Mouse (Mus musculus): Measurements from ENCODE around the gene Mip.
"Not testable (repeated sequence)": the region's sequence is repeated elsewhere in the genome, so short reads cannot be mapped to it uniquely, and the experiment has no call there.

Mip gene

GRCm38 (mm10) chr10:128210954-128211353 is 14.7 kb upstream of the Mip start:
- in situ Hi-C loops (cut with MboI, MseI), result no loop called here

- in situ Hi-C loops (cut with MboI, MseI), result no loop called here
Observed at GRCm38 (mm10) chr10:128211390-128212108, 14.1 kb upstream of the Mip start, which contains the start of gene Spryd4. TSS of gene Spryd4 (minus strand) at chr10:128211807.

- in situ Hi-C loops (cut with MboI, MseI), result no loop called here
Observed at GRCm38 (mm10) chr10:128212148-128212547, 13.5 kb upstream of the Mip start.

DNA sequence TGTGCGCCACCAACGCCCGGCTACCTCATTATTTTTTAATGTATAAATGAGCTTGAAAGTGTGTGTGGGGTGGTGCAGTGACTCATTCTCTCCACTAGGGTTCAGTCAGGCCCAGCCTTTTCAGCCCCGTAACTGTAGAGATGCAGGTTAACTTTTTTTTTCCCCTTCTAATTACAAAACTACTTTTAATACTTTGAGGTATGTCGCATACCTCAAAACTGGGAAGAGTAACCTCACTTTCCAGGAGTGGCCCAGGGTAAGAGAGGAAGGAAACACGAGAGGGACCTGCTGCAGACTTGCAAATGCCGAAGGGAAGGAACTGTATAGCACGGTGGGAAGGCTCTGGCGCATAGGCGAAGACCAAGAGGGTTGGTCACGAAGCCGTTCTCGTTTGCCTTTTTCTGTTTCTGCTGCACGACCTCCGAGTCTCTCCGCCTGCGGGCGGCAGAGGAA is 12.7 kb upstream of the Mip start:
- in situ Hi-C loops (cut with MboI, MseI), result no loop called here

DNA sequence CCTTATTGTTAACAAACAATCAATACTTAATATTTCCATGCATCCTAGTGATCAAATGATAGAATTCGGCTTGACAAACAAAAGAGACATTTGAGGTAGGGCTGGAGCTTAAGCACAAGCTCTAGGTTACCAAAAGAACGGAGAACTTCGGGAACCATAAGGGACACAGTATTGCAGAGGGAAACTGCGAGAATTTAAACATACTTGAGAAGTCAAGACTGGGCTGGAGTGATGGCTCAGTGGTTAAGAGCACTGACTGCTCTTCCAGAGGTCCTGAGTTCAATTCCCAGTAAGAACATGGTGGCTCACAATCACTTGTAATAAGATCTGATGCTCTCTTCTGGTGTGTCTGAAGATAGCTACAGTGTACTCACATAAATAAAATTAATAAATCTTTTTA is 11.5 kb upstream of the Mip start:
- in situ Hi-C loops (cut with MboI, MseI), result not testable (repeated sequence)

- in situ Hi-C loops (cut with MboI, MseI), result no loop called here
Observed at GRCm38 (mm10) chr10:128214981-128215380, 10.7 kb upstream of the Mip start.

GRCm38 (mm10) chr10:128218387-128219117 is 7.1 kb upstream of the Mip start:
- in situ Hi-C loops (cut with MboI, MseI), result no loop called here

- in situ Hi-C loops (cut with MboI, MseI), result no loop called here
Observed at GRCm38 (mm10) chr10:128221533-128222286, 3.9 kb upstream of the Mip start.

- in situ Hi-C loops (cut with MboI, MseI), result no loop called here
Observed at GRCm38 (mm10) chr10:128225064-128225463, 574 bp upstream of the Mip start.

DNA sequence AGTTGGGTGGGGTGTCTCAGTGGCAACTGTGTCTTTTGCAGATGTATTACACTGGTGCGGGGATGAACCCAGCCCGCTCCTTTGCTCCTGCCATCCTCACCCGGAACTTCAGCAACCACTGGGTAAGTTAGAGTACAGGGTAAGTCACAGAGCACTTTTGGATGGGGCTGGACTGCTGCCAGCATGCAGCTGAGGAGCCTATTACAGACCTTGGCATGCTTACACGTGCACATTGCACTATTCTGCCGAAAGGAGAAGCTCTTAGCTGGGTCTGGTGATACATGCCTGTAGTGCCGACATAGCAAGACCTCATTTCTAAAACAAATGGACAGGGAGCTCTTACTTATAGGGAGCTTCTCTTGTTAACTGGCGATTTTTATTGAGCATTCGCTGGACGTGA is 2.0 kb downstream of the Mip start:
- in situ Hi-C loops (cut with MboI, MseI), result no loop called here

DNA sequence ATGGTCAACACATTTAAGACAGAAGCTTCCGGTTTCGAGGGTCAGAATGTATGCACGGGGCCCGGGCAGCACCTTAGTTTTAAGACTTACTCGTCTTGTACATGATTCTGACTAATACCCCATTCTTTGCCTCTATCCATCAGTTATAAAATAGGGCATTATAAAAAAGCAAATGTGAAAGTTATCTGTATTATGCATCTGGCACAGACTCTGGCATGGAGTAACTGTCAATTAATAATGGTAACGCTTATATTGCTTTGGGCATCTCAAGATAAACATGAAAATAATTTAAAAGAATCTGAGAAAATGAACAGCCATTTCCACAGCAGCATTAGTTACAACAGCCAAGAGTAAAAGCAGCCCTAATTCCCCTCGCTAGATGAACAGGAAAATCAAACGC is 2.4 kb downstream of the Mip start:
- in situ Hi-C loops (cut with MboI, MseI), result no loop called here

- in situ Hi-C loops (cut with MboI, MseI), result no loop called here
Observed at GRCm38 (mm10) chr10:128230582-128230981, 4.9 kb downstream of the Mip start.

- in situ Hi-C loops (cut with MboI, MseI), result no loop called here
Observed at GRCm38 (mm10) chr10:128231146-128231545, 5.5 kb downstream of the Mip start.

DNA sequence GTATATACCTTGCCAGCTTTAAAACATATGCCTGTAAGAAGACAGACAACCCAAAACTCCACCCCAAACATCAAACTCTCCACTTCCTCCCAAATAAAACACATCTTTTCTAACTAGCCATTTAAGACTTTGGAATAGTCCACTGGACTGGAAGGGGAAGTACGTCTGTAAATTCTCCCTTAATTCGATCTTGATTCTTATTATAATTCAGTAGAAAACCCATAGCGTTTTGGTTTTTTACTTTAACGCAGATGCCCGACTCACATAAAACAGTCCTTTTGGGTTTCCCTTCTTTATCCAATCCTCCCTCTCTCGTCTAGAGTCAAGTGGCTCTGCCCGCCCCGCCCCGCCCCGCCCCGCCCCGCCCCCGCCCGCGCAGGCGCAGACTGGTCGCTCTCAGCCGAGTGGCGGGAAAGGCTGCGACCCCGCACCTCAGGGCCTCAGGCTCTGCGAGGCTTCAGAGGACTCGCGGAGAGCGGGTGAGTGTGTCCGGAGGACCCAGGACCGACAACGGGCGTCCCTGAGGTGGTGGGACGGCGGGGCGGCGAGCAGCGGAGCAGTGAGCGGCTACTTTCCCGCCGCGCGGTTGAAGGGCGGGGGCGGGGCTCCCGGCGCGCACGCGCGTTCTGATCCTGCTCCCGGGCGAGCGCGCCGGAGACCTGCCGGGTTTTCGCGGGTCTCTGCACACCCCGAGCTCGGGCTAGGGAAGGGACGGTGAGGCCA is 6.2 kb downstream of the Mip start, which contains the start of gene Timeless:
Gene Timeless, plus strand, starts transcription at position 369 of the 723 bp plus-strand sequence.
- in situ Hi-C loops (cut with MboI, MseI), result no loop called here

- in situ Hi-C loops (cut with MboI, MseI), result no loop called here
Observed at GRCm38 (mm10) chr10:128232420-128232985, 6.9 kb downstream of the Mip start.

GRCm38 (mm10) chr10:128236321-128236720 is 10.7 kb downstream of the Mip start:
- in situ Hi-C loops (cut with MboI, MseI), result no loop called here

- in situ Hi-C loops (cut with MboI, MseI), result no loop called here
Observed at GRCm38 (mm10) chr10:128237807-128238480, 12.3 kb downstream of the Mip start.

DNA sequence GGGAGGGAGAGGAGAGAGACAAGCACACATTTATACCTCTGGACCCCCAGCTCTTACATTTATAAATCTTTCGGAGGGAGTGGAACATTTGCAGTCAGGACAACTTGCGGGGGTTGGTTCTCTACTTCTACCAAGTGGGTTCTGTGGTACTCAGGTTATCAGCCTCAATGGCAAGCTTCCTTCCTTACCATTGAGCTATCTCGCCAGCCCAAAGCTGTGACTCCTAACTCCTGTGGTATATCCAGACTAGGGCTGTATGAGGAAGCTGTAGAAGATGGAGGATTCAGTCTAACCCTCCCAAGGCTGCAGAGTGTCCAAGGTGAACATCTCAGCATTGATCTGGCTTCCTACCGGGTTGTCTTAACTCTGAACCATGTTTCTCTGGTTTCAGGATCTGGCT is 13.5 kb downstream of the Mip start:
- in situ Hi-C loops (cut with MboI, MseI), result no loop called here

GRCm38 (mm10) chr10:128240131-128240530 is 14.5 kb downstream of the Mip start:
- in situ Hi-C loops (cut with MboI, MseI), result no loop called here

- in situ Hi-C loops (cut with MboI, MseI), result no loop called here
Observed at GRCm38 (mm10) chr10:128243252-128243651, 17.6 kb downstream of the Mip start.

- in situ Hi-C loops (cut with MboI, MseI), result no loop called here
Observed at GRCm38 (mm10) chr10:128244121-128244520, 18.5 kb downstream of the Mip start.

Measured in T-helper 2 cell (primary cell).